19 mouse cellular contexts compared by ENCODE assay signal in the genomic region with DNA sequence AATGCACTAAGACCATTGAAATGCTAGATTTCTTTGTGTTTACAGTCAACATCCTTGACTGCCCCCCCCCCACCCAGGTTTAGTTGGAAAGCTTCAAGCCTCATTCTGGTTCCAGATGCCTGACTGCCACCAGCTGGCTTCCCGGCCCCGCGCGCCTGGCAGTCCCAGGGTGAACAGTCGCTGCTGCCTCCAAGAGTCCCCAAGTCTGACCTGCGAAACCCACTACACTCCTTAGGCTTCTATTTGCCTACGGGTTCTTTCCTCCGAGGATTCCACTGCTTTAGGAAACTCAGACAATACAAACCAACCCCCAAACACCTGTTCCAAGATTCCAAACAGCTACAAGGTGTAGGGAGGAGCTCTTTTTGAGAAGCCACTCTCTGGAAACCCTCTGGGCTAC. TPM values are rescaled to one million over a fixed set of nuclear protein-coding genes. Genes with fewer than 3 reads are reported as not detected.
DNase-seq lines count a peak whose midpoint lies in the region; ATAC-seq and TF ChIP-seq lines count a peak whose summit lies in the region.
"Had no signal": no experiment of that assay in that cellular context is flagged by ENCODE, and none has a peak within 500 bp of the region (broad histone marks: within the 10 kb centered on the region; RNA-seq: fewer than 3 reads in every experiment).

No protein-coding gene starts in this region.

- H3K36me3 ChIP-seq in heart, embryonic 16.5 days (ENCODE audit: control insufficient read depth, insufficient read depth) = no peaks in the 10 kb centered on the region
- H3K36me3 ChIP-seq in liver, embryonic 11.5 days (ENCODE audit: control insufficient read depth, insufficient read depth, low read length) = no peaks in the 10 kb centered on the region
- H3K36me3 ChIP-seq in liver, embryonic 12.5 days = no peaks in the 10 kb centered on the region
- H3K36me3 ChIP-seq in embryonic facial prominence, embryonic 10.5 days (replicated peaks) = no peaks in the 10 kb centered on the region
- no peaks in the 10 kb centered on the region; the same call in 1 of the 2 replicates for H3K36me3 ChIP-seq in intestine, postnatal 0 days (ENCODE audit: control insufficient read depth, insufficient read depth)
- H3K36me3 ChIP-seq: hindbrain, embryonic 12.5 days had no signal

- H3K4me3 ChIP-seq in heart, embryonic 16.5 days (ENCODE audit: low read length) = peak overlapping the region; percentile 43
- H3K4me3 ChIP-seq in liver, embryonic 11.5 days (ENCODE audit: low read depth, low read length) = peak overlapping the region; percentile 50; the same call in 1 of the 2 replicates
- no peak overlapping the region; the same call in none of the 2 replicates for H3K4me3 ChIP-seq in liver, embryonic 12.5 days
- H3K4me3 ChIP-seq in embryonic facial prominence, embryonic 10.5 days = no peak overlapping the region
- peak overlapping the region; percentile 3; the same call in 1 of the 2 replicates for H3K4me3 ChIP-seq in intestine, postnatal 0 days (ENCODE audit: low read depth, low read length)
- H3K4me3 ChIP-seq: forebrain, embryonic 13.5 days; hindbrain, embryonic 12.5 days; myocyte had no signal

- no peak for ATAC-seq in heart, embryonic 16.5 days (replicated peaks; ENCODE audit: extremely low read depth, insufficient read depth, low FRiP score)
- no peak for ATAC-seq in liver, embryonic 11.5 days (replicated peaks; ENCODE audit: low FRiP score)
- ATAC-seq in liver, embryonic 12.5 days = no peak
- ATAC-seq in intestine, postnatal 0 days = no peak
- ATAC-seq: forebrain, embryonic 13.5 days had no signal

- intact Hi-C loops in heart, postnatal 10 days (cut with DNase I) = loop anchor here (5.0 to 10.0 kb wide), 2 partner anchors 108 to 550 kb away; a partner anchor contains a TSS

- peaks cover 5% of the 10 kb centered on the region; the same call in 1 of the 2 replicates for H3K4me1 ChIP-seq in heart, embryonic 16.5 days (ENCODE audit: control insufficient read depth, insufficient read depth, low read length)
- peaks cover 4% of the 10 kb centered on the region for H3K4me1 ChIP-seq in liver, embryonic 11.5 days (replicated peaks; ENCODE audit: control insufficient read depth, insufficient read depth, low read length)
- H3K4me1 ChIP-seq in liver, embryonic 12.5 days = peaks cover 11% of the 10 kb centered on the region; the same call in 1 of the 2 replicates
- peaks cover 29% of the 10 kb centered on the region for H3K4me1 ChIP-seq in embryonic facial prominence, embryonic 10.5 days
- no peaks in the 10 kb centered on the region for H3K4me1 ChIP-seq in intestine, postnatal 0 days (replicated peaks; ENCODE audit: control insufficient read depth, insufficient read depth, low read length)

- no peak overlapping the region for H3K9ac ChIP-seq in heart, embryonic 16.5 days (ENCODE audit: low read length)
- H3K9ac ChIP-seq in liver, embryonic 11.5 days (ENCODE audit: low read depth, low read length) = no peak overlapping the region
- no peak overlapping the region for H3K9ac ChIP-seq in liver, embryonic 12.5 days
- H3K9ac ChIP-seq in intestine, postnatal 0 days (ENCODE audit: low read depth, low read length) = no peak overlapping the region
- H3K9ac ChIP-seq: forebrain, embryonic 13.5 days; hindbrain, embryonic 12.5 days had no signal

- no peaks in the 10 kb centered on the region for H3K9me3 ChIP-seq in heart, embryonic 16.5 days (replicated peaks; ENCODE audit: control insufficient read depth, low read length)
- H3K9me3 ChIP-seq in liver, embryonic 11.5 days (ENCODE audit: control insufficient read depth, low read length) = no peaks in the 10 kb centered on the region
- H3K9me3 ChIP-seq in liver, embryonic 12.5 days (replicated peaks) = no peaks in the 10 kb centered on the region
- H3K9me3 ChIP-seq in embryonic facial prominence, embryonic 10.5 days = no peaks in the 10 kb centered on the region
- no peaks in the 10 kb centered on the region for H3K9me3 ChIP-seq in intestine, postnatal 0 days (ENCODE audit: control insufficient read depth)
- H3K9me3 ChIP-seq: forebrain, embryonic 13.5 days; hindbrain, embryonic 12.5 days had no signal

- H3K27me3 ChIP-seq in heart, embryonic 16.5 days (ENCODE audit: control insufficient read depth, insufficient read depth, low read length) = peaks cover 74% of the 10 kb centered on the region
- H3K27me3 ChIP-seq in liver, embryonic 11.5 days (replicated peaks; ENCODE audit: control insufficient read depth, insufficient read depth, low read length) = peaks cover 99% of the 10 kb centered on the region
- H3K27me3 ChIP-seq in liver, embryonic 12.5 days (replicated peaks) = peaks cover 100% of the 10 kb centered on the region
- peaks cover 99% of the 10 kb centered on the region for H3K27me3 ChIP-seq in embryonic facial prominence, embryonic 10.5 days (replicated peaks; ENCODE audit: low read depth, poor library complexity, severe bottlenecking)
- H3K27me3 ChIP-seq in intestine, postnatal 0 days (replicated peaks; ENCODE audit: control insufficient read depth, insufficient read depth, low read length) = peaks cover 94% of the 10 kb centered on the region

- peak overlapping the region; percentile 49 for H3K4me2 ChIP-seq in heart, embryonic 16.5 days (ENCODE audit: low read depth, low read length)
- H3K4me2 ChIP-seq in liver, embryonic 11.5 days = peak overlapping the region; percentile 57
- no peak overlapping the region for H3K4me2 ChIP-seq in liver, embryonic 12.5 days
- H3K4me2 ChIP-seq in intestine, postnatal 0 days (replicated peaks; ENCODE audit: low read depth) = no peak overlapping the region
- H3K4me2 ChIP-seq: forebrain, embryonic 13.5 days; hindbrain, embryonic 12.5 days had no signal

- 4% methylated on average over 8 of the region's 8 CpGs for WGBS in heart, embryonic 16.5 days
- WGBS in liver, embryonic 11.5 days = 3% methylated on average over 8 of the region's 8 CpGs
- WGBS in liver, embryonic 12.5 days (ENCODE audit: insufficient replicate concordance) = 5% methylated on average over 8 of the region's 8 CpGs
- WGBS in embryonic facial prominence, embryonic 10.5 days = 1% methylated on average over 8 of the region's 8 CpGs
- WGBS in intestine, postnatal 0 days = 3% methylated on average over 8 of the region's 8 CpGs

- H3K27ac ChIP-seq in heart, embryonic 16.5 days (ENCODE audit: low read length) = no peak overlapping the region
- H3K27ac ChIP-seq in liver, embryonic 11.5 days (ENCODE audit: low read depth, low read length) = no peak overlapping the region
- no peak overlapping the region for H3K27ac ChIP-seq in liver, embryonic 12.5 days
- H3K27ac ChIP-seq in embryonic facial prominence, embryonic 10.5 days (replicated peaks) = no peak overlapping the region
- H3K27ac ChIP-seq in intestine, postnatal 0 days (ENCODE audit: low read depth, low read length) = no peak overlapping the region
- H3K27ac ChIP-seq: forebrain, embryonic 13.5 days; hindbrain, embryonic 12.5 days had no signal

- DNase-seq in heart, postnatal 10 days = no peak
- DNase-seq in liver, embryonic 11.5 days (ENCODE audit: low spot score) = no peak
- DNase-seq in embryonic facial prominence, embryonic 10.5 days (ENCODE audit: low spot score) = peak; percentile 52
- no peak for DNase-seq in frontal cortex, postnatal 14 days (ENCODE audit: low spot score in 2 of 2)
- DNase-seq in B cell, adult 2 months = no peak
- DNase-seq: cerebellum, adult 11 months; right cerebral cortex, postnatal 25 days; thymus, postnatal 36 days had no signal

- no peak for TF ChIP-seq CTCF in intestine, postnatal 0 days (IDR thresholded peaks at IDR 0.05; ENCODE audit: low read depth)

RNA-seq across cellular contexts. Expression of a gene that starts 1.1 kb away (rescaled TPM):
- 18.9 and 22.2 TPM in 2 replicates for polyA plus RNA-seq in heart, embryonic 16.5 days (2015; fragmentation: Nextera tagmentation; extraction: Ambion mirVana)
- total RNA-seq in heart, postnatal 10 days (2021) = 10 to 100 TPM; 12.6 to 13.3 TPM
- 19.6 and 21.3 TPM in 2 replicates for polyA plus RNA-seq in liver, embryonic 11.5 days (2014; fragmentation: Nextera tagmentation; extraction: Ambion mirVana)
- 6.6 and 7.2 TPM in 2 replicates for polyA plus RNA-seq in liver, embryonic 12.5 days (2016; fragmentation: Nextera tagmentation; extraction: Ambion mirVana)
- polyA plus RNA-seq in embryonic facial prominence, embryonic 10.5 days (2016; fragmentation: Nextera tagmentation; extraction: Ambion mirVana) = 0.25 and 0.44 TPM in 2 replicates
- polyA plus RNA-seq in intestine, postnatal 0 days (2015; fragmentation: Nextera tagmentation; extraction: Ambion mirVana) = 3.9 TPM in 2 replicates
- total RNA-seq: common myeloid progenitor, adult 5-6 weeks; megakaryocyte-erythroid progenitor cell, adult 5-6 weeks had no signal
- polyA plus RNA-seq: forebrain, embryonic 13.5 days; myocyte had no signal

RNA-seq across cellular contexts. Expression of a gene that starts 33.4 kb away (rescaled TPM):
- not detected in 2 replicates for polyA plus RNA-seq in heart, embryonic 16.5 days (2015; fragmentation: Nextera tagmentation; extraction: Ambion mirVana)
- total RNA-seq in heart, postnatal 10 days (2021) = not detected
- polyA plus RNA-seq in liver, embryonic 11.5 days (2014; fragmentation: Nextera tagmentation; extraction: Ambion mirVana) = not detected in 2 replicates
- not detected in 2 replicates for polyA plus RNA-seq in liver, embryonic 12.5 days (2016; fragmentation: Nextera tagmentation; extraction: Ambion mirVana)
- polyA plus RNA-seq in embryonic facial prominence, embryonic 10.5 days (2016; fragmentation: Nextera tagmentation; extraction: Ambion mirVana) = not detected in 2 replicates
- not detected in 2 replicates for polyA plus RNA-seq in intestine, postnatal 0 days (2015; fragmentation: Nextera tagmentation; extraction: Ambion mirVana)
- total RNA-seq: common myeloid progenitor, adult 5-6 weeks; gastrocnemius, adult 18-20 months; megakaryocyte-erythroid progenitor cell, adult 5-6 weeks had no signal
- polyA plus RNA-seq: forebrain, embryonic 13.5 days; hindbrain, embryonic 12.5 days; limb, embryonic 14.5 days; lung, embryonic 16.5 days; myocyte had no signal

Comparison
In these comparisons a context has a peak if more than half of its experiments do, and no peak if none do; other contexts are left out.
1. H3K4me2 ChIP-seq: peak in heart, embryonic 16.5 days (single experiment) and liver, embryonic 11.5 days (single experiment); none in liver, embryonic 12.5 days (single experiment) and intestine, postnatal 0 days (single experiment).
2. H3K4me3 ChIP-seq: peak in heart, embryonic 16.5 days (single experiment), liver, embryonic 11.5 days (single experiment) and intestine, postnatal 0 days (single experiment); none in liver, embryonic 12.5 days (single experiment) and embryonic facial prominence, embryonic 10.5 days (single experiment).